Mouse (Mus musculus): ENCODE measurements at regions not wholly inside any gene's neighbourhood (a gene's known extent, or its start where the extent isn't known, plus 50 kb on each side); places are given as distances from the start of the nearest gene placed in this dataset.
A peak's percentile ranks its signal among the peaks of the same experiment; 100 is the strongest.
"Not testable (repeated sequence)": the region's sequence is repeated elsewhere in the genome, so short reads cannot be mapped to it uniquely, and the experiment has no call there.

GRCm38 (mm10) chr13:44468963-44469674 is 260.2 kb upstream of the Jarid2 start:
- DNase-seq, result no peak

DNA sequence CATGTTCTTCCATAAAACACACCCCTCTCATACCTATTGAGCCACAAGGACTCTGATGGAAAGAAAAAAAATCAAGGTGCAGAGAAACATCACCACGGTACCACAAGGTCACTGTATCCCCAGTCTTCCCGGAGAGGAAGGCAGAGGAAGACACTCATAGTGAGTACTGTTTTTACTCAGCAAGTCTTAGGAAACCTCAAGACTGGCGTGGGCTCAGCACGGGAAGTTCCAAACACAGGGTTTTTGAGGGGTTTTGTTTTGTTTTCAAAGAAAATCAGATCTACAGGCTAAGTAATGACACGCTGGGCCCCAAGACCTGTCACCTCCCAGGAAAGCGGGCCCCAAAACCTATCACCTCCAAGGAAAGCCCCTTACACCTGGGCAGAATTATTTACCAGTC is 259.6 kb upstream of the Jarid2 start:
- DNase-seq, result no peak

DNA sequence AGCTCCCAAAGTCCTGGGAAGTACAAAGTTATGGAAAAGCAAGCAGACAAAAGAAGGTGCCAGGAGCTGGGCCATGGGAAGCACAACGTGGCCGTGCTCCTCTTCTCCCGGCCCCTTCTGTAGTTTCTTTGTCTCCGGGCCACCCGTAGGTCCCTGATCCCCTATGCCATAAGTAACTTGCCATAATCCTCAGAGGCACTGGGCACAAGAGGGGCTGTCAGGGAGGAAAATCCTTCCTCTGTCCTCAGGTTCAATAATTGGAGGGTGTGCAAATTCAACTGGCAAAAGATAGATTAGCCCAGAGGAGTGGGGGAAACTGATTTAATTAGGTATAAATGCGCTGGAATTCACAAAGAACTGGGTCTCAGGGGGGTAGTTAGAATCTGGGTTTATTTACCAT is 256.1 kb upstream of the Jarid2 start:
- no peak for DNase-seq

DNA sequence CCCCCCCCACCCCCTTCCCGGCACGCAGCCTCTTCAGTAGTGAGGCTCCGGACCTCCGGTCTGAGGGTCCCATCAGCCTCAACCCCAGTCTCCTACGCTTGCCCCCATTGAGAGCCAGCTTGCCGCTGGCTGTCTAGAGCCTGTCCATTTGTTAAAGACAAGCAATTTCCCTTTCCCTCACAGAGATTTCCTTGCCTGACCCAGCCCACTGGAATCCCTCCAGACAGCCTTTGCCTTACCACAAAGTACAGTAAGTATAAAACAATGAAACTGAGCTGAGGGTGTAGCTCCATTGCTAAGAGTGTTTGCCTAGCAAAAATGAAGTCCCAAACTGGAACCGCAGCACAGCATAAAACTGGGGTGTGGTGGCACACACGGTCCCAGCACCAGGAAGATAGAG is 252.4 kb upstream of the Jarid2 start:
- DNase-seq, result no peak

- no peak for DNase-seq
Observed at GRCm38 (mm10) chr13:44480128-44480527, 249.1 kb upstream of the Jarid2 start.

GRCm38 (mm10) chr13:44482661-44483060 is 246.6 kb upstream of the Jarid2 start:
- no peak for DNase-seq

GRCm38 (mm10) chr13:44484582-44485329 is 244.5 kb upstream of the Jarid2 start:
- peak; percentile 50 for DNase-seq

DNA sequence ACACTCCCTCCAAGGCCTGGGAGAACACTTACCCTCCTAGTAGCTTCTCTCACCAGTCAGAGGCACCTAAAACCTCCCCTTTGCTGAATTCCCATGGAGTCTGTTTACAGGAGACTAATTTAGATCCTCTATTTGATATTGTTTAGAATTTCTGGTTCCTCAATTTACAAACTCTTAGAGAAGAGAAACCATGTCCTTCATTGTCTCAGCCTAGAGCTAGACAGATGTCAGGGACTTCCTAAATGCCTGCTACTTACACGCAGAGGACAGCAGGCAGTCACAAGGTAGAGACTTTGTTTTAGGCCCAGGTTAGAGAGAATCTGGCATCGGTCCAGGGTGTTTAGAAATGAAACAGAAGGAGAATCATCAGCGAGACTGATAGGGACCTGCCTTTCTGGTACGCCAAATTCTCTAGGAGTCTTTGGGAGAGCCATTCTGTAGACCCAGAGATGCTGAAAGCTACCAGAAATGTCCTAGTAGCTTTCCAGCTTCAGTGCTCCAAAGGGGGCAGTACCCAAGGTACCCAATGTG is 238.3 kb upstream of the Jarid2 start:
- DNase-seq, result no peak

DNA sequence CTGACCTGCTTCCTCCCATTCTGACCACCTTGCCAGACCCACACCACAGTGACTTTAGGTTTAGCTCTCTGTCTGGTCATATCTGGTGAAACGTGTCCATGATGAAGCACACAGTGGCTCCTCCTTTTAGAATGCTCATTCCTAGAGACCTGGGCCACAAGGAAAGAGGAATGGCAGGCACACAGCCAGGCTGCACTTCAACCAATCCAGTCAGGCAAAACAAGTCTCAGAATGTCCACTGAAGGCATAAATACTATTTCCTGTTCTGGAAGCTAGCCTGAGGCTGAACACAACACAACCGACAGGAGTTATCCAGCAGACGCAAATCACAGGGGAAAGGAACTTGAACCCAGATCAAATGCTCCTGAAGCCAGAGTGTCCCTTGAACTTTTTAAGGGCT is 235.4 kb upstream of the Jarid2 start:
- DNase-seq, result no peak

GRCm38 (mm10) chr13:44495450-44495849 is 233.8 kb upstream of the Jarid2 start:
- DNase-seq, result no peak

- DNase-seq, result peak; percentile 41
Observed at GRCm38 (mm10) chr13:44496596-44496995, 232.7 kb upstream of the Jarid2 start.

DNA sequence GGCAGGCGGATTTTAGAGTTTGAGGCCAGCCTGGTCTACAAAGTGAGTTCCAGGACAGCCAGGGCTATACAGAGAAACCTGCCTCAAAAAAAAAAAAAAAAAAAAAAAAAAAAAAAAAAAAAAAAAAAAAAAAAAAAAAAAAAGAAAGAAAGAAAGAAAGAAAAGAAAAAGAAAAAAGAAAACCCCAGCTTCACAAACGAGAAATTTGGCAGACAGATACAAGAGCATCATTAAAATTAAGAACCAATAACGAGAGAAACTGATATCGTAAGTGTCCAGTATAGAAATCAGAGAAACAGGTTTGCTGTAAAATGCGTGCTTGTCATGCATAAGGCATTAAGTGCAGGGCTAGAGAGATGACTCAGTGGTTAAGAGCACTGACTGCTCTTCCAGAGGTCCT is 228.4 kb upstream of the Jarid2 start:
- not testable (repeated sequence) for DNase-seq

- DNase-seq, result peak; percentile 44
Observed at GRCm38 (mm10) chr13:44501777-44502321, 227.4 kb upstream of the Jarid2 start.

- DNase-seq, result no peak
Observed at GRCm38 (mm10) chr13:44502612-44503256, 226.5 kb upstream of the Jarid2 start.

- peak; percentile 55 for DNase-seq
Observed at GRCm38 (mm10) chr13:44503257-44503950, 225.9 kb upstream of the Jarid2 start.

GRCm38 (mm10) chr13:44504455-44504854 is 224.8 kb upstream of the Jarid2 start:
- DNase-seq, result no peak

DNA sequence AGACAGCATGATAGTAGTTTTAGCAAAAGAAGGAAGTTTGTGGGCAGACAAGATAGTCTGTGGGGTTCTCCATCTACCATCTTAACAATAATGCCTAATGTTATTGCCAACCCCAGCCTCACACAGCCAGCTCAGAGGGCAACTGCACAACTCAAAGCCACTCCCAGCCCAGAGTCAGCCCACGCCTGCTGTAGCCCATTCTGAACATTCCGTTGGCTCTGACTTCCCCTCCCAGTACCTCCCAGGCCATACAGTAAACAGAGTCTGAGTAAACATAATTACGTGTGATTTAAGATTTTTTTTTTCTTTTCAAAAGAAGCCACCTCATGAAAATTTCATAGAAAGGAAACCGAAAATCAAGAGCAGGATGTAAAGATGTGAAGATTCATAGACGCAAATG is 222.3 kb upstream of the Jarid2 start:
- no peak for DNase-seq

DNA sequence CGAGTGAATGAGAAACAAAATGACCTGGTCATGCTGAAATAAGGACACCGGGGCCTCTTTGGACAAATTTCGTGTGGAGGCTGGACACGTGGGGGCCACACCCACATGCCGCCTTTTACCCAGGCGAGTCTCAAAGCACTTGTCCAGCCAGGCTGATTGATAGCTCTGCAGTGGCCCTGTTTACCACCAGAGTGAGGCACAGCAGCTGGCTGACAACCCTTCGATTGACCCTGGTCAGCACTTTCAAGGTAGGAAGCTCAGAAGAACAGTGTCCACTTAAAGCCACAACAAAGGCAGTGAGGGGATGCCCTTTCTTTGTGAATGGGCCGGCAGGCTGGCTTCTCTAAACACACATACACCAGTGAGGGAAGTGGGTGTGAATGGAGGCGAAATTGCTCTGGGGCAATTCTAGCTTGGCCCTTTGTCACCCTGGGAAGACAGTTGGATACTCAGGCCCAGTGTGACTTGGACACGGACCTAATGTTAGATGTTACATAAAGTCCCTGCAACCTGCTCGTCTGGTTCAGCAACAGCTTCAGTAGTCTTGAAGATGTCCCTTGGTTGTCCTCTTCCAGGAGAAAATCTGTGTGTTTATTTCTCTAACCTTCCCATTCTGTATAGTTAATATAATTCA is 219.6 kb upstream of the Jarid2 start:
- DNase-seq, result peak; percentile 71

GRCm38 (mm10) chr13:44513378-44514285 is 215.6 kb upstream of the Jarid2 start:
- DNase-seq, result no peak

DNA sequence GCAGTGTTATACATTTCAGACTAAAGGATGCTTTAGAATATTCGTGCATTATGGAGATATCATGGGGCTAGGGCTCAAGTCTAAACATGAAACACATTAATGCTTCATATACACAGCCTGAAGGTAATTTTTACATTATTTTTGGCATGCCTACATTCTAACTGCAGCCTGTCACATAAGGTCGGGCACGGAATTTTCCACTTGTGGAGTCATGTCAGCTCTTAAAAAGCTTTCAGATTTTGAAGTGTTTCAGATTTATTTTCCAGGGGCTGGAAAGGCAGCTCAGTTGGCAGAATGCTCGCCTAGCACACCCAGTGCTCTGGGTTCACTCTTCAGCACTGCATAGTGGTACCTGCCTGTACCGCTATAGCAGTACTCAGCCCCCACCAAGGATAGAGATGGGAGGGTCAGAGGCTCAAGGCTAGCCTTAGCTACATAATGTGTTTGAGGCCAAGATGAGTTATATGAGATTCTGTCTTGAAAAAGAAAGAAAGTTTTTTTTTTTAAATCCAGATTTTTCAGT is 214.6 kb upstream of the Jarid2 start:
- DNase-seq, result no peak

GRCm38 (mm10) chr13:44516863-44517262 is 212.4 kb upstream of the Jarid2 start:
- DNase-seq, result no peak

Measured in embryo, embryonic 11 days (tissue).